Mouse (Mus musculus): ENCODE measurements around the gene Kremen2.
A peak's percentile ranks its signal among the peaks of the same experiment; 100 is the strongest.

The Kremen2 gene

GRCm38 (mm10) chr17:23734341-23734740 lies 11.3 kb downstream of the Kremen2 start:
- DNase-seq (ENCODE audit: low read depth): peak; percentile 74

GRCm38 (mm10) chr17:23730441-23730840 lies 15.2 kb downstream of the Kremen2 start:
- peak; percentile 71 for DNase-seq (ENCODE audit: low read depth)

GRCm38 (mm10) chr17:23726758-23727142 lies 18.9 kb downstream of the Kremen2 start:
- peak; percentile 45 for DNase-seq (ENCODE audit: low read depth)

- DNase-seq (ENCODE audit: low read depth): peak; percentile 98
Observed at GRCm38 (mm10) chr17:23725999-23726757, 19.5 kb downstream of the Kremen2 start, which contains the start of gene Pkmyt1. Pkmyt1 (plus strand) TSS chr17:23726336.

- DNase-seq (ENCODE audit: low read depth): peak; percentile 39
Observed at GRCm38 (mm10) chr17:23725477-23725876, 20.2 kb downstream of the Kremen2 start.

GRCm38 (mm10) chr17:23722376-23723125 lies 23.1 kb downstream of the Kremen2 start, which contains the start of gene 1520401A03Rik:
1520401A03Rik (minus strand) TSS chr17:23722783.
- no peak for DNase-seq (ENCODE audit: low read depth)

GRCm38 (mm10) chr17:23721886-23722285 lies 23.7 kb downstream of the Kremen2 start:
- DNase-seq (ENCODE audit: low read depth): no peak

GRCm38 (mm10) chr17:23719455-23719854 lies 26.2 kb downstream of the Kremen2 start:
- no peak for DNase-seq (ENCODE audit: low read depth)

- DNase-seq (ENCODE audit: low read depth): no peak
Observed at GRCm38 (mm10) chr17:23717003-23717402, 28.6 kb downstream of the Kremen2 start.

GRCm38 (mm10) chr17:23706212-23706611 lies 39.4 kb downstream of the Kremen2 start:
- DNase-seq (ENCODE audit: low read depth): peak; percentile 90

- no peak for DNase-seq (ENCODE audit: low read depth)
Observed at GRCm38 (mm10) chr17:23705525-23706104, 40.0 kb downstream of the Kremen2 start.

GRCm38 (mm10) chr17:23704741-23705140 lies 40.9 kb downstream of the Kremen2 start:
- peak; percentile 76 for DNase-seq (ENCODE audit: low read depth)

- DNase-seq (ENCODE audit: low read depth): no peak
Observed at GRCm38 (mm10) chr17:23703301-23703700, 42.3 kb downstream of the Kremen2 start.

- peak; percentile 96 for DNase-seq (ENCODE audit: low read depth)
Observed at GRCm38 (mm10) chr17:23700079-23700478, 45.6 kb downstream of the Kremen2 start.

- peak; percentile 70 for DNase-seq (ENCODE audit: low read depth)
Observed at GRCm38 (mm10) chr17:23699131-23700077, 46.2 kb downstream of the Kremen2 start.

- no peak for DNase-seq (ENCODE audit: low read depth)
Observed at GRCm38 (mm10) chr17:23695801-23696200, 49.8 kb downstream of the Kremen2 start.

GRCm38 (mm10) chr17:23694491-23694890 lies 51.1 kb downstream of the Kremen2 start:
- peak; percentile 66 for DNase-seq (ENCODE audit: low read depth)
